Mouse (Mus musculus) liver, embryonic 13.5 days (tissue): ENCODE measurements around the gene Galnt18. TPM values are rescaled to one million over a fixed set of nuclear protein-coding genes. Genes with fewer than 3 reads are reported as not detected.

Source experiments
- ATAC-seq: fragments of 200-750 bp; cut with Nextera tagmentation; 2 replicates; pipeline ENCODE4 v1.8.0; 2017; ENCODE audit warnings: low read depth, mild to moderate bottlenecking, moderate number of reproducible peaks, moderate library complexity
- DNase-seq: peaks from one replicate; pipeline ENCODE4 v3.0.0; 2022
- H3K27ac ChIP-seq: fragments of 300-500 bp; sonication (generic); 2 replicates; pipeline ENCODE4 v1.5.1; 2015; ENCODE audit warnings: moderate library complexity, mild to moderate bottlenecking, inconsistent platforms
- H3K27me3 ChIP-seq: fragments of 300-500 bp; sonication (generic); 2 replicates; pipeline ENCODE4 v1.6.1; 2015; ENCODE audit warnings: mild to moderate bottlenecking, inconsistent platforms
- H3K36me3 ChIP-seq: fragments of 300-500 bp; sonication (generic); 2 replicates; pipeline ENCODE4 v1.6.1; 2015; ENCODE audit warnings: mild to moderate bottlenecking, inconsistent platforms
- H3K4me1 ChIP-seq: fragments of 300-500 bp; sonication (generic); replicated peaks from 2 replicates; pipeline ENCODE4 v1.6.1; 2015; ENCODE audit warnings: inconsistent platforms
- H3K4me2 ChIP-seq: fragments of 300-500 bp; sonication (generic); 2 replicates; pipeline ENCODE4 v1.6.1; 2015; ENCODE audit warnings: inconsistent platforms, mild to moderate bottlenecking, moderate library complexity
- H3K4me3 ChIP-seq: fragments of 300-500 bp; sonication (generic); replicated peaks from 2 replicates; pipeline ENCODE4 v1.5.1; 2015; ENCODE audit warnings: mild to moderate bottlenecking, inconsistent platforms
- H3K9ac ChIP-seq: fragments of 300-500 bp; sonication (generic); 2 replicates; pipeline ENCODE4 v1.6.1; 2015; ENCODE audit warnings: mild to moderate bottlenecking, inconsistent platforms
- H3K9me3 ChIP-seq: fragments of 300-500 bp; sonication (generic); replicated peaks from 2 replicates; pipeline ENCODE4 v1.6.1; 2016; ENCODE audit warnings: inconsistent platforms
- WGBS: fragments of 180-500 bp; shearing (Covaris S2); methylation state at CpG from one replicate; pipeline ENCODE4 v1.1.7; 2015; ENCODE audit not compliant: insufficient replicate concordance; 5-methylcytosine and 5-hydroxymethylcytosine counted together
- polyA plus RNA-seq: library from polyadenylated mRNA; unstranded; fragments of >200 nt; fragmentation: Nextera tagmentation; extraction: Ambion mirVana; gene quantifications from 2 replicates; pipeline ENCODE4 v1.2.1, GENCODE M21; 2015

Galnt18 gene
- polyA plus RNA-seq, 1 experiment from 2014 or later, result 1.7 TPM

GRCm38 (mm10) chr7:111711045-111711808 lies 68.5 kb downstream of the Galnt18 start:
- DNase-seq, result peak; percentile 10
- 69% methylated on average over 6 of the region's 6 CpGs for WGBS
- Histone ChIP-seq H3K9ac (no peak overlapping the region), H3K9me3 (no peaks in the 10 kb centered on the region), H3K36me3 (no peaks in the 10 kb centered on the region), H3K27ac (peak overlapping the region; percentile 1; the same call in 1 of the 2 replicates), H3K4me1 (peaks cover 61% of the 10 kb centered on the region), H3K27me3 (no peaks in the 10 kb centered on the region), H3K4me2 (0 out of 2 replicates have a peak overlapping the region, but pooled peaks have one; percentile 10), H3K4me3 (no peak overlapping the region)
- ATAC-seq, result peak; percentile 69

GRCm38 (mm10) chr7:111710311-111710710 lies 69.5 kb downstream of the Galnt18 start:
- H3K4me1 ChIP-seq, result peaks cover 52% of the 10 kb centered on the region
- 41% methylated on average over 4 of the region's 4 CpGs for WGBS
- no peak overlapping the region for H3K4me2 ChIP-seq
- no peak overlapping the region for H3K9ac ChIP-seq
- ATAC-seq (no peak), DNase-seq (no peak)
- H3K27me3 ChIP-seq, result no peaks in the 10 kb centered on the region
- no peaks in the 10 kb centered on the region for H3K36me3 ChIP-seq
- no peaks in the 10 kb centered on the region for H3K9me3 ChIP-seq
- H3K27ac ChIP-seq, result no peak overlapping the region
- H3K4me3 ChIP-seq, result no peak overlapping the region

GRCm38 (mm10) chr7:111708563-111708962 lies 71.2 kb downstream of the Galnt18 start:
- Histone ChIP-seq H3K27ac (no peak overlapping the region), H3K4me1 (peaks cover 36% of the 10 kb centered on the region), H3K27me3 (peaks cover 4% of the 10 kb centered on the region; the same call in 1 of the 2 replicates), H3K9ac (no peak overlapping the region), H3K4me2 (no peak overlapping the region), H3K4me3 (no peak overlapping the region), H3K36me3 (no peaks in the 10 kb centered on the region), H3K9me3 (no peaks in the 10 kb centered on the region)
- no peak for ATAC-seq
- 18% methylated on average over 1 of the region's 1 CpGs for WGBS
- no peak for DNase-seq

- H3K9me3 ChIP-seq, result no peaks in the 10 kb centered on the region
- no peaks in the 10 kb centered on the region for H3K36me3 ChIP-seq
- ATAC-seq, result no peak
- DNase-seq, result no peak
- no peak overlapping the region for H3K9ac ChIP-seq
- WGBS, result 64% methylated on average over 2 of the region's 2 CpGs
- no peak overlapping the region for H3K4me3 ChIP-seq
- peaks cover 4% of the 10 kb centered on the region; the same call in 1 of the 2 replicates for H3K27me3 ChIP-seq
- no peak overlapping the region for H3K27ac ChIP-seq
- no peak overlapping the region for H3K4me2 ChIP-seq
- H3K4me1 ChIP-seq, result no peaks in the 10 kb centered on the region
Measured at GRCm38 (mm10) chr7:111702961-111703360, 76.8 kb downstream of the Galnt18 start.

GRCm38 (mm10) chr7:111701788-111702187 lies 78.0 kb downstream of the Galnt18 start:
- ATAC-seq (no peak), DNase-seq (no peak)
- H3K4me3 ChIP-seq, result no peak overlapping the region
- no peak overlapping the region for H3K27ac ChIP-seq
- H3K36me3 ChIP-seq, result no peaks in the 10 kb centered on the region
- H3K27me3 ChIP-seq, result peaks cover 4% of the 10 kb centered on the region; the same call in 1 of the 2 replicates
- H3K4me2 ChIP-seq, result no peak overlapping the region
- no peaks in the 10 kb centered on the region for H3K4me1 ChIP-seq
- no peak overlapping the region for H3K9ac ChIP-seq
- H3K9me3 ChIP-seq, result no peaks in the 10 kb centered on the region

GRCm38 (mm10) chr7:111699446-111699845 lies 80.3 kb downstream of the Galnt18 start:
- H3K4me2 ChIP-seq, result no peak overlapping the region
- no peaks in the 10 kb centered on the region for H3K36me3 ChIP-seq
- no peak overlapping the region for H3K4me3 ChIP-seq
- ATAC-seq (no peak), DNase-seq (no peak)
- H3K9me3 ChIP-seq, result no peaks in the 10 kb centered on the region
- H3K27ac ChIP-seq, result no peak overlapping the region
- no peaks in the 10 kb centered on the region for H3K4me1 ChIP-seq
- no peak overlapping the region for H3K9ac ChIP-seq
- 40% methylated on average over 3 of the region's 3 CpGs for WGBS
- H3K27me3 ChIP-seq, result peaks cover 4% of the 10 kb centered on the region; the same call in 1 of the 2 replicates

GRCm38 (mm10) chr7:111696226-111696625 lies 83.6 kb downstream of the Galnt18 start:
- Histone ChIP-seq H3K27ac (no peak overlapping the region), H3K9me3 (no peaks in the 10 kb centered on the region), H3K4me1 (no peaks in the 10 kb centered on the region), H3K4me3 (no peak overlapping the region), H3K36me3 (no peaks in the 10 kb centered on the region), H3K4me2 (no peak overlapping the region), H3K27me3 (0 out of 2 replicates have a peak, but pooled peaks cover 3% of the 10 kb centered on the region), H3K9ac (no peak overlapping the region)
- no peak for DNase-seq
- no peak for ATAC-seq

GRCm38 (mm10) chr7:111694312-111694711 lies 85.5 kb downstream of the Galnt18 start:
- no peak overlapping the region for H3K4me3 ChIP-seq
- ATAC-seq (no peak), DNase-seq (no peak)
- 75% methylated on average over 6 of the region's 6 CpGs for WGBS
- H3K4me1 ChIP-seq, result no peaks in the 10 kb centered on the region
- H3K9me3 ChIP-seq, result no peaks in the 10 kb centered on the region
- no peak overlapping the region for H3K4me2 ChIP-seq
- no peaks in the 10 kb centered on the region for H3K36me3 ChIP-seq
- no peak overlapping the region for H3K27ac ChIP-seq
- H3K27me3 ChIP-seq, result 0 out of 2 replicates have a peak, but pooled peaks cover 3% of the 10 kb centered on the region
- no peak overlapping the region for H3K9ac ChIP-seq

- no peaks in the 10 kb centered on the region for H3K9me3 ChIP-seq
- H3K4me1 ChIP-seq, result no peaks in the 10 kb centered on the region
- DNase-seq (no peak), ATAC-seq (no peak)
- 0 out of 2 replicates have a peak, but pooled peaks cover 3% of the 10 kb centered on the region for H3K27me3 ChIP-seq
- H3K9ac ChIP-seq, result no peak overlapping the region
- no peaks in the 10 kb centered on the region for H3K36me3 ChIP-seq
- H3K4me3 ChIP-seq, result no peak overlapping the region
- no peak overlapping the region for H3K27ac ChIP-seq
- WGBS, result 77% methylated on average over 9 of the region's 9 CpGs
- no peak overlapping the region for H3K4me2 ChIP-seq
Measured at GRCm38 (mm10) chr7:111692641-111693261, 87.0 kb downstream of the Galnt18 start.

GRCm38 (mm10) chr7:111680108-111680507 lies 99.7 kb downstream of the Galnt18 start:
- Histone ChIP-seq H3K27me3 (no peaks in the 10 kb centered on the region), H3K9me3 (no peaks in the 10 kb centered on the region), H3K27ac (no peak overlapping the region), H3K9ac (no peak overlapping the region), H3K4me1 (no peaks in the 10 kb centered on the region), H3K36me3 (no peaks in the 10 kb centered on the region), H3K4me2 (no peak overlapping the region), H3K4me3 (no peak overlapping the region)
- DNase-seq (no peak), ATAC-seq (no peak)
- WGBS, result 82% methylated on average over 3 of the region's 3 CpGs

GRCm38 (mm10) chr7:111676483-111676882 lies 103.3 kb downstream of the Galnt18 start:
- WGBS, result 50% methylated on average over 3 of the region's 3 CpGs
- no peak overlapping the region for H3K27ac ChIP-seq
- H3K4me1 ChIP-seq, result no peaks in the 10 kb centered on the region
- no peak overlapping the region for H3K4me3 ChIP-seq
- no peak overlapping the region for H3K9ac ChIP-seq
- DNase-seq, result no peak
- H3K36me3 ChIP-seq, result no peaks in the 10 kb centered on the region
- H3K27me3 ChIP-seq, result no peaks in the 10 kb centered on the region
- H3K9me3 ChIP-seq, result no peaks in the 10 kb centered on the region
- no peak for ATAC-seq
- no peak overlapping the region for H3K4me2 ChIP-seq

- no peak overlapping the region for H3K4me2 ChIP-seq
- no peaks in the 10 kb centered on the region for H3K9me3 ChIP-seq
- 60% methylated on average over 4 of the region's 4 CpGs for WGBS
- ATAC-seq, result no peak
- no peaks in the 10 kb centered on the region for H3K36me3 ChIP-seq
- no peaks in the 10 kb centered on the region for H3K27me3 ChIP-seq
- no peak overlapping the region for H3K27ac ChIP-seq
- no peaks in the 10 kb centered on the region for H3K4me1 ChIP-seq
- no peak overlapping the region for H3K9ac ChIP-seq
- no peak overlapping the region for H3K4me3 ChIP-seq
- no peak for DNase-seq
Measured at GRCm38 (mm10) chr7:111672467-111672866, 107.3 kb downstream of the Galnt18 start.
